Mouse (Mus musculus) brown adipose tissue, adult 24 weeks (tissue): ENCODE measurements around the gene Gm28044. TPM values are rescaled to one million over a fixed set of nuclear protein-coding genes. Genes with fewer than 3 reads are reported as not detected.
"Not testable (repeated sequence)": the region's sequence is repeated elsewhere in the genome, so short reads cannot be mapped to it uniquely, and the experiment has no call there.

Experiments
- H3K27ac ChIP-seq: fragments of 200-500 bp; replicated peaks from 2 replicates; pipeline ENCODE4 v1.5.1; 2012; ENCODE audit warnings: low read depth, mild to moderate bottlenecking, low read length
- H3K4me1 ChIP-seq: fragments of 200-500 bp; 2 replicates; pipeline ENCODE4 v1.6.1; 2012; ENCODE audit warnings: low read length, mixed read lengths; ENCODE audit not compliant: control insufficient read depth, insufficient read depth, insufficient read length
- H3K4me3 ChIP-seq: fragments of 200-500 bp; 2 replicates; pipeline ENCODE4 v1.5.1; 2012; ENCODE audit warnings: low read depth, mild to moderate bottlenecking, low read length, moderate library complexity; ENCODE audit not compliant: insufficient read depth
- polyA plus RNA-seq: library from polyadenylated mRNA; stranded (reverse); fragments of >200 nt; gene quantifications from 2 replicates; pipeline ENCODE4 v1.2.4, GENCODE M21; 2012; ENCODE audit not compliant: missing spikeins, insufficient read depth, insufficient read length

The Gm28044 gene
- not detected in 2 replicates for polyA plus RNA-seq

DNA sequence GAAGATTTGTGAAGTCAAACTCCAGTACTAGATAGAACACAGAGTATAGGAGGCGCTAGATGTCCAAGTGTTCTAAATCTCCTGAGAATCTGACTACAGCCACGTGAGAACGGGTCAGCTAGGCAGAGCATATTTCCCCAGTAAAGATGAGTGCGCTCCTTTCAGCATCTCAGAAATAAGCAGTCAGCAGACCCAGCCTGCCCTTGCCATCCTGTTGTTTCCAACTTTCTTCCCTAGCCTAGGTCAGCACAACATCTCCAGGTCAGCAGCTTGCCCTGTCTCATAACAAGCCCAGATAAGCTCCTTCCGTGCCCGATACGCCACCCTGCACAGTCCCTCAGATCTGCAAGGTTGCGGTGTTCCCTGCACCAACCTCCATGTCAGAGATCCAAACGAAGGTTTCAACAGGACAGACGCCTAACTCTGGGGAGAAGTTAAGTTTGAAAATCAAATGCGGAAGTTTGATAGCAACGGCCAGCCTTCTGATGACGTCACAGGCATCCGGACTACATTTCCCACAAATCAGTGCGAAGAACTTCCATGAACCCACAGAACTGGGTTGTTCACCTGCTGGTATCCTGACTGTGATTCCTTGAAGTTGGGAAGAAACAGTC lies at the start of gene Gm28044, which contains the start of gene Zfp953:
Gm28044 (minus strand) TSS at position 406 of the 614 bp plus-strand sequence.
Zfp953 (minus strand) TSS at position 475 of the 614 bp plus-strand sequence.
- Histone ChIP-seq H3K4me3 (peak within 1 kb of the TSS; percentile 96), H3K4me1 (no peaks in the 10 kb centered on the region), H3K27ac (peak within 1 kb of the TSS; percentile 87)

DNA sequence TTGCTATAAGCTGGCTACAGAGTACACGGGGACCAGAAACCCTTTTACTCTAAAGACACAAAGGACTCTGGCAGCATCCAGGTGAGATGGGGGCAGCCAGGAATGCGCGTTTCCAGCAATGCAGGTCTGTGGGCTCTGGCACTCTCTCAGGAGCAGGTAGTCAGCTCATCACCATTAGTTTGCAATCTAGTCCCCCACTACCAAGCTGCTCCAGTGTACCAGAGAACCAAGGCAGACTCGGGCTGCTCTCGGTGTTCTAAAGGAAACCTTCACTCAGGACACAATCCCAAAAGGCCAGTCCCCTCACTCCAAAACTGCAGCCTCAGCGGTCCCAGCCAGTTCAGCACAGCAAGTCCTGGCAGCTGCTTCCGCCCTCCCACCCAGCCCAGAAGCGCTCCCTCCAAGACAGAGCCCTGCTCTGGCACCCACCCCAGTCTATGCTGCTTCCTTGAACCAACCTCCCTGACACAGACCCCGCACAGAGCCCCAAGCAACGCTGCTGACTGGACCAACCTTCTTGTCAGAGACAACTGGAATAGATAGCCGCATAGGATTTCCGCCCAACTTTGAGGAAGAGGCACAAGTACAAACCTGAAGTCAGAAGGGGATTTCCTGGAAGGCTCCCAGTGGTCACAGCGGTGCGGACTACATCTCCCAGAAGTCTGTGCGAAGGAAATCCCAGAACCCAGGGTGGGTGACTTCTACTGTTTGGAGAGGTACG lies 39.0 kb upstream of the Gm28044 start, which contains the start of gene Zfp429:
Zfp429 (minus strand) TSS at position 637 of the 721 bp plus-strand sequence.
- Histone ChIP-seq H3K4me3 (peak within 1 kb of the TSS; percentile 81), H3K27ac (peak within 1 kb of the TSS; percentile 56; the same call in 1 of the 2 replicates)
- H3K4me1 ChIP-seq, result not testable (repeated sequence)

DNA sequence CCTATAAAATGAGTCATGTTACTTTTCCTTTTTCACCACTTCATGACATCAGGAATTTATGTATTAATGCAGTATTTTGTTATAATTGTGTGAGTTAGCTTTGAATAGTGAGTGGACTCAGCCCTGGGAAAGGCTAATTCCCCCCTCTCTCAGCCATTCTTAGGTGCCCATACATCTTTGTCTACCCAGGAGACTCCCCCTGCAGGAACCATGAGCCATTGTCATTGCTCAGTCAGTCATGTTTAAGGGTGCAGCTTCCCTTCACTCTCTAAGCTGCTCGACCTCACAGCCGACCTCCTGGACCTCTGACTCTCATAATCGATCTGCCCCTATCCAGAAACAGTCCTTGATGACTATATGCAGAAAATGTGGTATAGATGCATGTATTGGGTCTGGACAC lies 15.9 kb upstream of the Gm28044 start:
- H3K4me3 ChIP-seq, H3K27ac ChIP-seq, H3K4me1 ChIP-seq: not testable (repeated sequence)

DNA sequence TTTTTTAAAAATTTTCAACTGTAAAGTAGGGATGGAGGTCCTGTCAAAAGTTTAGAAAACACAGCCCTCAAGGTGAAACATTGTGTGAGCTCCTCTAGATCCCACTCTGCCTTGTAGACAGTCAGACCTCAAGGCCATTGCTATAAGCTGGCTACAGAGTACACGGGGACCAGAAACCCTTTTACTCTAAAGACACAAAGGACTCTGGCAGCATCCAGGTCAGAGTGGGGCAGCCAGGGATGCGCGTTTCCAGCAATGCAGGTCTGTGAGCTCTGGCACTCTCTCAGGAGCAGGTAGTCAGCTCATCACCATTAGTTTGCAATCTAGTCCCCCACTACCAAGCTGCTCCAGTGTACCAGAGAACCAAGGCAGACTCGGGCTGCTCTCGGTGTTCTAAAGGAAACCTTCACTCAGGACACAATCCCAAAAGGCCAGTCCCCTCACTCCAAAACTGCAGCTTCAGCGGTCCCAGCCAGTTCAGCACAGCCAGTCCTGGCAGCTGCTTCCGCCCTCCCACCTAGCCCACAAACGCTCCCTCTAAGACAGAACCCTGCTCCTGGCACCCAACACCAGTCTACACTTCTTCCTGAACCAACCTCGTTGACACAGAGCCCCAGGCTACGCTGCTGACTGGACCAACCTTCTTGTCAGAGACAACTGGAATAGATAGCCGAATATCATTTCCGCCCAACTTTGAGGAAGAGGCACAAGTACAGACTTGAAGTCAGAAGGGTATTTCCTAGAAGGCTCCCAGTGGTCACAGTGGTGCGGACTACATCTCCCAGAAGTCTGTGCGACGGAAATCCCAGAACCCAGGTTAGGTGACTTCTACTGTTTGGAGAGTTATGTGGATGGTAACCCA lies 14.9 kb upstream of the Gm28044 start, which contains the start of the genes Gm28041 and Zfp456:
Gm28041 (minus strand) TSS at position 684 of the 862 bp plus-strand sequence.
Zfp456 (minus strand) TSS at position 761 of the 862 bp plus-strand sequence.
- H3K4me3 ChIP-seq, result peak within 1 kb of the TSS; percentile 67
- peak within 1 kb of the TSS; percentile 13; the same call in 1 of the 2 replicates for H3K27ac ChIP-seq
- H3K4me1 ChIP-seq, result not testable (repeated sequence)

DNA sequence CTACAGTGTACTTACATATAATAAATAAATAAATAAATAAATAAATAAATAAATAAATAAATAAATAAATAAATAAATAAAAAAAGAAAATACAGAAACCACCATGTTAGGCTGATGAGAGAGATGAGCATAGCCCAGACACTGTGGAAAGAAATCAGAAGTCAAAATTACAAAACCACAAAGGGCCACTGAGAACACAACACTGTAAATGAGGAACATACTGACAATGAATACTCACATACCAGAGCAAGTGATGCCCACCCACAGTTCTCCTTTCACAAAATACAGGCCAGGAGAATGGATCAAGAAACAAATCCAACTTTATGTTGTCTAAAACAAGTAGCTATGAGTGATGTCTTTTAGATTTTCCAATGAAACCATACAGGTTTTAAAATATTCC lies 8.5 kb downstream of the Gm28044 start:
- Histone ChIP-seq H3K4me1 (no peaks in the 10 kb centered on the region), H3K4me3 (no peak overlapping the region), H3K27ac (no peak overlapping the region)

DNA sequence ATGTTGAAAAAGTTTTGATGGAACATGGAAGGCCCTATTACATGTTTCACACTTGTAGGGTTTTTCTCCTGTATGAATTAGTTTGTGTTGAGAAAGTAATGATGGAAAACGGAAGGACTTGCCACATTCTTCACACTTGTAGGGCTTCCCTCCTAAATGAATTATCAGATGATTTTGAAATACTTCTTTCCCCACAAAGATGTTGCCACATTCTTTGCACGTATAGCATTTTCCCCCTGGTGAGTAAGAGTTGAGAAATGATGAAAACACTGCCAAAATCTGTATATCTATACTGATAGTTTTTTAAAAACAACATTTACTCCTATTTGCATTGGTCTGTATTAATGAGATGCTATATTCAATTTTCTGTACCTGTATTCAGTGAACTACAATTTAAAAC lies 16.9 kb downstream of the Gm28044 start:
- no peak overlapping the region for H3K27ac ChIP-seq
- no peaks in the 10 kb centered on the region for H3K4me1 ChIP-seq
- no peak overlapping the region for H3K4me3 ChIP-seq

DNA sequence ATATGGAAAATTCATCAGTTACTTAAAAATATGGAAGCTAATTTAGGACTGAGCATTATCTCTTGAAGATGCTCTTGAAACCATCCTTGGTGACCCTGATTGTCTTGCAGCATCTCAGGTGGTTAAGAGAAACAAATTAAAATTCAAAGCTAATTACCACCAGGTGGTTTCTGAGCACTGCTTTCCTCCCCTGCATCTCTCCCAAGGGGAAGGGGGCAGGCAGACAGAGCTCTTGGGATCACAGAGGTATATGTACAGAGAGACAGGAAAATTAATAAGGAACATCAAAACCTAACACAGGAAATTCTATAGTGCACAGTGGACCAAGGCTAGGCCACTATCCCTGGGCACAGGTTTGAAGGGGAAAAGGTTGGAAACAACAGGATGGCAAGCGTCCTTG lies 27.5 kb downstream of the Gm28044 start:
- Histone ChIP-seq H3K27ac (no peak overlapping the region), H3K4me1 (no peaks in the 10 kb centered on the region; the same call in 1 of the 2 replicates), H3K4me3 (peak overlapping the region; percentile 86)

DNA sequence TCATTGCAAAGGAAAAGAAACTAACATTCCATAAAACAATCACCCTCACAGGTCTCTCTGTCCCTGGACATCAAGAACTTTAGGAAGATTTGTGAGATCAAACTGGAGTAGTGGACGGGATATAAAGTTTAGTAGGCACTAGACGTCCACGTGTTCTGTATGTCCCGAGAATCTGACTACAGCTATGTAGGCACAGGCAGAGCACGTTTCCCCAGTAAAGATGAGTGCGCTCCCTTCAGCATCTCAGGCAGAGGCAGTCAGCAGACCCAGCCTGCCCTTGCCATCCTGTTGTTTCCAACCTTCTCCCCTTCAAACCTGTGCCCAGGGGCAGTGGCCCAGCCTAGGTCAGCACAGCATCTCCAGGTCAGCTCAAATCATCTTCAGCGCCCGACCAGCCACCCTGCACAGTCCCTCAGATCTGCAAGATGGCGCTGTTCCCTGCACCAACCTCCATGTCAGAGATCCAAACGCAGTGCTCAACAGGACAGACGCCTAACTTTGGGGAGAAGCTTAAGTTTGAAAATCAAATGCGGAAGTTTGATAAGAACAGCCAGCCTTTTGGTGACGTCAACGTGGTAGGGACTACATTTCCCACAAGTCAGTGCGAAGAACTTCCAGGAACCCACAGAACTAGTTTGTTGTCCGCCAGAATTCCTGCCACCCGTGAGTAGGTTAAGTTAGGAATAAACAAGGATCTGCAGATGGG lies 28.2 kb downstream of the Gm28044 start, which contains the start of gene Zfp595:
Zfp595 (minus strand) TSS at position 552 of the 706 bp plus-strand sequence.
- Histone ChIP-seq H3K4me3 (peak within 1 kb of the TSS; percentile 86), H3K4me1 (no peaks in the 10 kb centered on the region; the same call in 1 of the 2 replicates), H3K27ac (peak within 1 kb of the TSS; percentile 83)

DNA sequence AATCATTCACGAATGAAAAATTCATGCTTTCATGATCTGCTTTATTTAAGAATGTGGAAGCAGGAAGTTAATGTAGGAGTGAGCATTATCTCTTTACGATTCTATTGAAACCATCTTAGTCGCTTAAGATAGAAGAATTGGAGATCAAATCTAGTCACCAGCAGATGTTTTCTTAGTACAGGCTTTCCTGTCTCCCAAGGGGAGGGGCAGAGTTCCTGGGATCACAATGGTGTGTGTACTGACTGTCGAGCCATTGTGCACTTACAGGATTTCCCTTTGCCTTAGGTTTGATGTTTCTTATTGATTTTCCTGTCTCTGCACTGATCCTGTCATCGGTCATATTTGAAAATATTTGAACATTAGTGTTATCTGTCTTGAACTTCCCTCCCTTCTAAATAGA lies 53.6 kb downstream of the Gm28044 start:
- H3K4me1 ChIP-seq, result no peaks in the 10 kb centered on the region
- H3K27ac ChIP-seq, result no peak overlapping the region
- H3K4me3 ChIP-seq, result peak overlapping the region; percentile 94

DNA sequence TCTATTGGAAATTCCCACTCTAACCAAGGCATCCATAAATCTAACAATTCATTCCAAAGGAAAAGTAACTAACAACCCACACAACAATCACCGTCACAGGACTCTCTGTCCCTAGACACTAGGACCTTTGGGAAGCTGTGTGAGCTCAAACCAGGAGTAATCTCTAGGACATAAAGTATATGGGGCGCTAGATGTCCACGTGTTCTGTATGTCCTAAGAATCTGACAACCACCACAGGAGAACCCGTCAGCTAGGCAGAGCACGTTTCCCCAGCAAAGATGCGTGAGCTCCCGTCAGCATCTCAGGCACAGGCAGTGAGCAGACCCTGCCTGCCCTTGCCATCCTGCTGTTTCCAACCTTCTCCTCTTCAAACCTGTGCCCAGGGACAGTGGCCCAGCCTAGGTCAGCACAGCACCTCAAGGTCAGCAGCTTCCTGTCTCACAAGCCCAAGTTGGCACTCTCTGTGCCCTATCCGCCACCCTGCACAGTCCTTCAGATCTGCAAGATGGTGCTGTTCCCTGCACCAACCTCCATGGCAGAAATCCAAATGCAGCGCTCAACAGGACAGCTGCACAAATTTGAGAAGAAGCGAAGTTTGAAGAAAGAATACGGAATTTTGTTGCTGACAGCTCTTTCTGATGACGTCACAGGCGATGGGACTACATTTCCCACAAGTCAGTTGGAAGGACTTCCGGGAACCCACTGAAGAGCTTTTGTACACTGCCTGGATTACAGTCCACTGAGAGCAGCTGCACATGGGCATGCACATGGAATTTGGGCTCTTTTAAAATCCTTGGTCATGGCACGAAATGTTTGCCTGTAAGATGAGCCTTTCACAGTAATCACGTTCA lies 54.3 kb downstream of the Gm28044 start, which contains the start of gene Zfp457:
Zfp457 (minus strand) TSS at position 664 of the 851 bp plus-strand sequence.
- no peaks in the 10 kb centered on the region for H3K4me1 ChIP-seq
- H3K27ac ChIP-seq, result peak within 1 kb of the TSS; percentile 92
- peak within 1 kb of the TSS; percentile 94 for H3K4me3 ChIP-seq

DNA sequence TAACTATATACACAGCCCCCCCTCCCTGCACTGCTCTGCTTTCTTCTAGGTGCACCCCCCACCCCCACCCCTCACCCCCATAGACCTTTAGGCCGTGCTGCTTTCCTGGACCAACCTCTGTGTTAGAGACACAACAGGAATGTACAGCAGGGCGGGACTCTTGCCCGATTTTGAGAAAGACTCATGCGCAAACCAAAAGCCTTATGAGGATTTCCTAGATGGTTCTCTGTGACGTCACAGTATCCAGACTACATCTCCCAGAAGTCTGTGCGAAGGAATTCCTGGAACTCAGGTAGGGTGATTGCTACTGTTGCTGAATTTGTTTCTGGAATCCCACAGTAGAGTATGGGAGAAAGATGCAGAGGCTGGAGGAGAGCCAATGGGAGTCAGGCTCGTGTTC lies 82.0 kb downstream of the Gm28044 start, which contains the start of gene Zfp458:
Zfp458 (minus strand) TSS at position 153 of the 400 bp plus-strand sequence.
- Histone ChIP-seq H3K4me1 (no peaks in the 10 kb centered on the region), H3K4me3 (no peak within 1 kb of the TSS), H3K27ac (no peak within 1 kb of the TSS)

DNA sequence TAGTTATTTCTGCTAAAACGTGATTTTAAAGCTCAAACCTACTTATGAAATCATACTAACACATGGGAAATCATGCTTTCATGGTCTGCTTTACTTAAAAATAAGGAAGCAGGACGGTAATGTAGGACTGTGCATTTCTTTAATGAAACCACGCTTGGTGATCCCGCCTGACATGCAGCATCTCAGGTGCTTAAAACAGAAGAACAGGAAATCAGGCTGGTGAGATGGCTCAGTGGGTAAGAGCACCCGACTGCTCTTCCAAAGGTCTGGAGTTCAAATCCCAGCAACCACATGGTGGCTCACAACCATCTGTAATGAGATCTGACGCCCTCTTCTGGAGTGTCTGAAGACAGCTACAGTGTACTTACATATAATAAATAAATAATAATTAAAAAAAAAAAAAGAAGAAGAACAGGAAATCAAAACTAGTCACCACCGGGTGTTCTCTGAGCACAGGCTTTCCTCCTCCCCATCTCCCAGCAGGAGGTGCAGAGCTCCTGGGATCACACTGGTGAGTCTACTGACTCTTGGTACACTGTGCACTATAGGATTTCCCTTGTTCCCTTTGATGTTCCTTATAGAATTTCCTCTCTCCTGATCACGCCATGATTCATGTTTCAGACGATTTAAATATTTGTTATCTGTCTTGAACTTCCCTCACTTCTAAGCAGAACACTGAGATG lies 90.8 kb downstream of the Gm28044 start:
- 0 out of 2 replicates have a peak overlapping the region, but pooled peaks have one; percentile 19 for H3K27ac ChIP-seq

More for the DNA sequence above, 90.8 kb downstream of the Gm28044 start:
- H3K4me3 ChIP-seq, result peak overlapping the region; percentile 93
- not testable (repeated sequence) for H3K4me1 ChIP-seq
